Mouse (Mus musculus) ES-E14 (cell line): ENCODE data around the gene Eif2b5.

Source experiments
- CHD2 ChIP-seq: IDR thresholded peaks from 2 replicates; pipeline ENCODE4 v1.6.1; 2014; ENCODE audit warnings: mild to moderate bottlenecking, low read depth, low read length, inconsistent platforms
- HCFC1 ChIP-seq: IDR thresholded peaks from 2 replicates; pipeline ENCODE4 v1.6.1; 2012; ENCODE audit warnings: low read length, inconsistent platforms, borderline replicate concordance; ENCODE audit not compliant: insufficient read depth
- ZNF384 ChIP-seq: IDR thresholded peaks from 2 replicates; pipeline ENCODE4 v1.6.1; 2012; ENCODE audit warnings: low read depth, low read length, inconsistent platforms

- TF ChIP-seq HCFC1: no peak
- no peak for TF ChIP-seq CHD2
- TF ChIP-seq ZNF384: no peak
Observed at GRCm38 (mm10) chr16:20523886-20524285, 25.3 kb downstream of the Eif2b5 start.
